Mouse (Mus musculus) layer of hippocampus, postnatal 10 days (tissue): ENCODE data around the gene Mettl14. TPM values are rescaled to one million over a fixed set of nuclear protein-coding genes. Genes with fewer than 3 reads are reported as not detected.

Experiments used
- DNase-seq, 2 experiments: peaks; one replicate each; pipeline ENCODE4 v3.0.0; 2021; ENCODE audit warnings: low spot score in 2 of 2
- total RNA-seq, 2 experiments: library from RNA; stranded (reverse); gene quantifications; 2 replicates each; pipeline ENCODE4 v1.2.3; 2021

The Mettl14 gene
- total RNA-seq, 2 experiments from 2014 or later, result 15.3 to 16.0 TPM

GRCm38 (mm10) chr3:123321612-123322011, 64.3 kb downstream of the Mettl14 start:
- peak in 1 of 2 experiments; percentile 23 for DNase-seq

GRCm38 (mm10) chr3:123320341-123320740, 65.6 kb downstream of the Mettl14 start:
- no peak for DNase-seq

Other genes starting within 250 kb of the Mettl14 start
- 1 to 10 TPM; 2.8 to 4.2 TPM for gene Synpo2, start 150.0 kb downstream of the Mettl14 start, total RNA-seq
- gene Sec24d, start 118.7 kb downstream of the Mettl14 start, total RNA-seq, result 10 to 100 TPM; 25.2 to 29.3 TPM
- gene Prss12, start 60.8 kb upstream of the Mettl14 start, total RNA-seq, result 10 to 100 TPM; 19.4 to 24.9 TPM